Mouse (Mus musculus) hematopoietic stem cell, adult 5-6 weeks (primary cell): ENCODE measurements at regions not wholly inside any gene's neighbourhood (a gene's known extent, or its start where the extent isn't known, plus 50 kb on each side); places are given as distances from the start of the nearest gene placed in this dataset.

ENCODE experiments used
- ATAC-seq, 2 experiments: fragments of 125-278 bp in 1 of 2; replicated peaks in 1 of 2; 2 replicates each; pipeline ENCODE4 v1.8.0; 2016 to 2017; ENCODE audit warnings: inconsistent platforms in 2 of 2, mild to moderate bottlenecking in 2 of 2, moderate number of reproducible peaks in 2 of 2, low read depth in 1 of 2, moderate TSS enrichment in 1 of 2; ENCODE audit not compliant: low FRiP score in 2 of 2, poor library complexity in 2 of 2, severe bottlenecking in 2 of 2, insufficient read depth in 1 of 2, low TSS enrichment in 1 of 2

GRCm38 (mm10) chr1:120396290-120396689 is 55.9 kb downstream of the C1ql2 start:
- 0 out of 4 replicates have a peak, but pooled peaks of 1 of the 2 experiments have one; percentile 7 for ATAC-seq

- ATAC-seq: no peak
Measured at GRCm38 (mm10) chr1:120403304-120403703, 62.9 kb downstream of the C1ql2 start.

GRCm38 (mm10) chr1:120416007-120416406 is 75.6 kb downstream of the C1ql2 start:
- no peak; a peak in 1 of 4 replicates for ATAC-seq
